Mouse (Mus musculus) lung, postnatal 36 days (tissue): Measurements from ENCODE around the gene Sigmar1.
"Not testable (repeated sequence)": the region's sequence is repeated elsewhere in the genome, so short reads cannot be mapped to it uniquely, and the experiment has no call there.

Experiments used
- DNase-seq: peaks from one replicate; pipeline ENCODE4 v3.0.0; 2022; ENCODE audit warnings: mixed read lengths

Sigmar1 gene

DNA sequence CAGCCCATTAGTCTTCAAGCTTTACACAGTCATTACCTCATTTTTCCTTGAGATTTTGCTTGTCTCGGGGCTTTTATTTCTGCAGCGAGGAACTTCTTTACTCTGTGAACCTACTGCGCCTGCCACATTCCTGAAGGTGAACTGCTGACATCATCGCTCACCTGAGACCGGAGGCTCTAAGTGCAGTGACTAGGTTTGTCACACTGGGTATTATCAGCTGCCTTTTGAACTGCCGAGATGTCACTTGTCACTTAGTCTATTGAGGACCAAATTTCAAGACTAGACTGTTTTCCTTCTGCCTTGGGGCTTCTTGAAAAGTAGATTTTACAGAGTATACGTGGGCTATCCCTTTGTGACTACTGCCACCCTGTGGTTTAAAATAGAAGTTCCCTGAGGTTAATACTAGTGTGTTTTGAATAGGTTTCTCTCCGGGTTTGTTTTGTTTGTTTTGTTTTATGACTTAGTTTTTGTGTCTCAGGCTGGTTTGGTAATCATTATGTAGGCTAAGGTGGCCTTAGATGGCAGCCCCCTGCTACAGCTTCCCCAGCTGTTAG is 47.7 kb downstream of the Sigmar1 start:
- DNase-seq = peak; percentile 82

DNA sequence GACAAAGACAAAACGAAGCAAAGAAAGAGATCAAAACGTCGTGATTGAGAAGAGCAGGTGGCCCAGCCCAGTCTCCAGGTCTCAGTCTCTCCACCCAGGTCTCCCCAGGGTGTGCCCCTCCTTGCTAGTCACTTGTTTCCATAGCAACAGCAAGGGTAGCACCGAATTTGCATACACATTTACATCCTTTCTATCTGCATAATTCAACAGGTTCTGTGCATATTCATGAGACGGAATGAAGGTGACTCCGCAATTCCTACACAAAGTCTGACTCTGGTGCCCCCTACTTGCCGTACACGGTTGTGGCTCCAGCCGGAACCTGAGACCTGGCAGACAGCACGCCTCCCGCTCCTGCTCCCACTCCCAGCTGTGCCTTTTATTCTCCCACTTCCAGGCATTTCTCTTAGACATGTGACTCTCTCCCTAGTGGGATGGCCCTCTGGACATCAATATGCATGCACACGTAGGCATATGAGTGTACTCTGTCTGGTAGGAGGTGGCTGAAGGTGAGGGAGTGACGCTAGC is 48.9 kb downstream of the Sigmar1 start:
- DNase-seq = peak; percentile 81

DNA sequence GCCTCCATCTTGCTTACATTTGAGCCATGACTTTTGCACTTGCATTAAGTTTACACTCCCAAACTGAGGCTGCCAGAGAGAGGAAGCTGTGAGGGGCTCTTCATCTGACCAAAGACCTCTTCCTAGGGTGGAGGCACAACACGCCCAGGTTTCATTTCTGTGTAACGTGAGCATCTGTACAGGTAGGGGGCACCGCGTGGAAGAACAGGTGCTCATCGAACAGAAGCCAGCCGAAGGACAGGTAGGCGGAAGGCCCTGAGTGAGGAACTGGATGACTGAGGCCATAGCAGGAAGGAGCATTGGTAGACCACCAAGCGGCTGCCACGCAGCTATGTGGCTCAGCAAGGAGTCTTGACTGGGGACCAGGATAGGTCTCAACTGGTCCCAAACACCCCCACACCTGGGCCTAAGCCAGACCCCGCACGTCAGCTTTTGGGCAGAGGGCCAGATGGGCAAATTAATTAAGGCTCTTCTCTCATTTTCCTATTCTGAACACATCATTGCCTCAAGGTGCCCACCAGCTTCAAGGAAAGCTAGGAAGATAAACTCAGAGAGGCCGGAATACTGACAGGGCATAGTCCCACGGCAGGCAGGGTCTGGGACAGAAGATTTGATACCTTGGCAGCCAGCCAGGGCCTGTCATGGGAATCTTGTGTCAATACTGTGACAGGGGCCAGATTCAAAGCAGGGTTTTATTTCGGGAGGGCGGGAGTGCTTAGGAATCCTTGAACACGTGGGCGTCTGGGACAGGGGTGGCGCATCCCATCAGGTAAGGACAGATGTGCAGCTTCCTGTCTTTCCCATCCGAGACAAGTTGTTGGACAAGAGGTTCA is 49.8 kb downstream of the Sigmar1 start:
- DNase-seq = no peak

DNA sequence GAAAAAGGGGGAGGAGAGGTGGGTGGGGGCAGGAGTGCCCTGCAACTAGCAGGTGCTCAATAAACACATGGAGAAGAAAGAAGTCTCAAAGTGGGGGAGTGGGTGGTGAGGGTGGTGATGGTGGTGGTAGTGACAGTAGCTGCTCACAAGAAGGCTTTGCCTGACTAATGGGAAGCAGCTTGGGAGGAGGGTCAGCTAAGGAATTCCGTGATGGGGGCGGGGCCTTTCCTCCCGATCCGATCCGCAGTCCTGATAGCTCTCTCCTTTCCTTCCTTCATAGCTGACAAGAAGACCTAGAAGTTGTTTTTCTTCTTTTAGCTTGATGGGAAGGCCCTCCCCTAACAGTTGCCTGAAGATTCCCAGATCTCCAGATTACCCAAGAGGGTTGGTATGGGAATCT is 51.3 kb downstream of the Sigmar1 start:
- DNase-seq = no peak

DNA sequence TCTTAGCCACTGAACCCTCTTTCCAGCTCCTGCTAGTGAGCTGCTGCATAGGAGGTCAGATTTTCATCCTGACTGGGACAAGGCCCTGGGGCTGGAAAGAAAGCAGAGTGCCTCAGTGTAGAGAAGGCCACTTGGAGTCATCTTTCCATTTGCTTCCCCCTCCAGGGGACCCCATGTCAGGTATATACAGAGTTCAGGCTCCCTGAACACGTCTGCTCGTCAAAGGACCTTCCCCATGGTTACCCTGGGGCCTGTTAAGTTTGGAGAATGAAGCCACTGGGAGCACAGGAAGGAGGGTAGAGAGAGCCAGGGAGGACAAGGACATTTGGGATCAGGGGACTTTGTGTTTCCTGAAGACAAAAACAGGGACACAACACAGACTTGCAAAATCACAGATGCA is 53.7 kb downstream of the Sigmar1 start:
- not testable (repeated sequence) for DNase-seq

DNA sequence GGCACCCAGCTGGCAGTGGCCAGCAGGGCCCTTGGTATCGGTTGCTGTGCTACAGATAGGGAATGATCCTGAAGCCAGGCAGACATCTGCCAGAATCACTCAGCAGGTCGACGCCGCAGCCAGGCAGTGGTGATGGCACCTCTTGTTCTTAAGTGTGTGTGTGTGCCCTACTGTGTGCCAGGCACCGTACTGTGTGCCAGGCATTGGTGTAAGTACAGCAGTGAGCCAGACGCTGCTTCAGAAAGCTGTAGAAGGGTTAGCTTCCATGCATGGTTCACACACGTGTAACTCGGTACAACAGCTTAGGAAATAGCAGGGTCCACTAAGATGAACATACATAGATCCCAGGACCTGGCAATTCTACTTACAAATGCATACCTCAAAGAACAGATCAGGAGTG is 55.7 kb downstream of the Sigmar1 start:
- DNase-seq = not testable (repeated sequence)

DNA sequence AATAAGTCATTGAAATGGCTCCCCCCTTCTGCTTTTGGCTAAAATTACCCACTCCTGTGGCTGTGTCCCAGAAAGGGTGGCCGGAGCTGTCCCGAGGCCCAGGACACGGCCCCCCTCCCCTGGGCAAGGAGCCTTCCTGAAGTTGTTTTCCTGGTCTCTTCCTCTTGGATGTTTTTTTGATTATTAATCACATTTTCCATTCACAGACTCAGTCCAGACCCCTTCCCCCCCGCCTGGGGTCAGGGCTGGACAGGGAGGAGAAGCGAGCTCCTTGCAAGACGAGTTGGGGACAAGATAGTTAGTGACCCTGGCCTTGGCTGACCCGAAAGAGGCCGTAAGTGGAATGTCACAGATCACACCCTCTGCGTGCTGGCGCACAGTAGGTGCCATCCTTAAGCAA is 56.2 kb downstream of the Sigmar1 start, which contains the start of gene Il11ra1:
TSS of gene Il11ra1 (plus strand) at position 207 of the 400 bp plus-strand sequence.
- not testable (repeated sequence) for DNase-seq

DNA sequence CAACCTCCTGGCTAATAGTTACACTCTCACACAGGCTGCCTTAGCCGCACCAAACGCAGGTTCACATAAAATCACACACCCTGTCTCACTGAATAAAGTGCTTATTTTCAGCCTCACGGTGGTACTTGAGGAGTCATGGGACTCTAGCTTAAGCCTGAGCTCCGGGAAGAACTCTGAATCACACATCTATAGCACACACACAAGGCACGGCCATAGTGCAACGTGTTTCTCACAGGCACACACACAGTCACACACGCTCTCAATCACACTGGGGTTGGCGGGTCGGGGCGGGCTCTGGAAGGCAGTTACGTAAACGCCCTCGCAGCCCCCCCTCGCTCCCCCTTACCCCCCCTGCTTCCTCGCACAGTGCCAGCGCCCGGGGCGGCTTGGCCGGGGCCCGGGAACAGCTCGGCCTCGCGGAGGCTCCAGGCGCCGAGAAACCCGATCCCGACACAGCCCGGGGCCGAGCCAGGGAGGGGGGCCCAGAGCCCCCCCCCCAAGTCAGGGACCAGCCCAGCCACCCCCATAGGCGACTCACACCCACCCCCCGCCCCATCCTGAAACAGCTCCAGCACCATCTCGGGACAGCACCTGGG is 57.4 kb downstream of the Sigmar1 start:
- DNase-seq = not testable (repeated sequence)

DNA sequence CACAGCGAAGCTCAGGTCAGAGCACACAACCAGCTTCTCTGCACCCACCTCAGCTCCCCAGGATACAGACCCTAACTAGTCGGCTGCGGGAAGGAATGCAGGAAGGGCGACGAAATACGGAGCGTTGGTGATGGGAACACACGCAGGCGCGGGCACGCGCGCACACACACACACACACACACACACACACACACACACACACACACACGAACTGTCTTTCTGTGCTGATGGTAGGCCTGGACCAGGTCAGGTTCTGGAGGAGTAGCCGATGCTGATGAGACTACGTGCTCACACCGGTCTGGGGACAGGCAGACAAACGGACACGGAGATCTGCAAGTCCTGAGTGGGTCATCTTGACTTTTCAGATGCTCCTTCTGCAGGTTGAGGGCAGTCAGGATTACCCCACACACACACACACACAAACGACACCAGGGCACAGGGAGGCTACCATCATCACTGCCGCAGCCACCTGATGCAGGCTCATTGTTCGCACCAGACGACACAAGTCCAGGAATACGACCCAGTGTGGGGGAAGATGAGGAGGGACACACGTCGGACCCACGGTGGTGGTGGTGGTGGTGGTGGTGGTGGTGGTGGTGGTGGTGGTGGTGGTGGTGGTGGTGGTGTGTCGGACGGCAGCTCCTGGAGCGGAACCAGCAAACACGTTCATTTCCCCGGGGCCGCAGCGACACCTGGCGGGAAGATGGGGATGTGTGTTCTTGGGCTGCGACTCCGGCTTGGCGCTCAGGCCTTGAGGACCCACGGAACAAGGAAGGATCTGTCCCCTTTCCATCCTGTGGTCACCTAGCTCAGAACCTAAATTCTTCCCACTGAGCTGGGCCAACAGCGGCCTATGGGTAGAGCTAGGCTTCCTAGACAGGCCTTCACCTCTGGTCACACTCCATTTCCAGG is 58.8 kb downstream of the Sigmar1 start, which contains the start of gene Cntfr:
TSS of gene Cntfr (minus strand) at position 160 of the 912 bp plus-strand sequence.
- DNase-seq = peak; percentile 90

DNA sequence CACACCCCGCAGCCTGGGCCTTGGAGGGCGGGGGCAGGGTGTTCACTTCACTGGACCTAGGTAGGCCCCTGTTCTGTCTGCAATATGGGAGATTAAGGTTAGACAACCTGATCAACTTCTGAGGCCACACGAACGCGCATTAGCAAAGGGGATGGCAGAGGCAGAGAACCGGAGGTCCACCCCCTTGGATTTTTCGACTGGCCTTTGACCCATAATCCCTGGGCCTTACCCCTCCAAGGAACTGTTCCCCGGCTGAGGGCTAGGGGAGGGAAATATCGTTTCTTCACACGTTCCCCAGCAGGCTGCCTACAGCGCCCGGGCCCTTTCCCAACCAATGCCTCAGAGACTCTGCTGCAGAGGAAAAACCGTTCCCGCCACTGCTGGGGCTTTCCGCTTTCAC is 59.5 kb downstream of the Sigmar1 start:
- DNase-seq = not testable (repeated sequence)

DNA sequence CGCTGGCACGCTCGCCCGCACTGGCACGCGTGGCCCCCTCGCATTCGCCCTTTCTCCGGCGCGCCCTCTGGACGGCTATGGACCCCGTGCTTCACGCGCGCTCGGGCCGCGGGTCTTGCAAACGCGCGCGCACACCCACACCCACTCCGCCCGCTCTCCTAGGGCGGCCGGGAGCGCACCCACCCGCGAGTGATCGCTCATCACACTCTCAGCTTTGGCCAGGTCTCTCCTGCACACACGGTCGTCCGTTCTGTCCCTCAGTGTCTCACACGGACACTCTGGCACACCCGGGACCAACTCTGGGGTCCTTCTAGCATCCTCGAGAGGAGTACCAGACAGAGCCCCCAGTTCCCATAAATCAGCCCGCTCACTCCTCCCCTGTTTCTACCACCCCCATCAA is 60.2 kb downstream of the Sigmar1 start:
- DNase-seq = not testable (repeated sequence)

DNA sequence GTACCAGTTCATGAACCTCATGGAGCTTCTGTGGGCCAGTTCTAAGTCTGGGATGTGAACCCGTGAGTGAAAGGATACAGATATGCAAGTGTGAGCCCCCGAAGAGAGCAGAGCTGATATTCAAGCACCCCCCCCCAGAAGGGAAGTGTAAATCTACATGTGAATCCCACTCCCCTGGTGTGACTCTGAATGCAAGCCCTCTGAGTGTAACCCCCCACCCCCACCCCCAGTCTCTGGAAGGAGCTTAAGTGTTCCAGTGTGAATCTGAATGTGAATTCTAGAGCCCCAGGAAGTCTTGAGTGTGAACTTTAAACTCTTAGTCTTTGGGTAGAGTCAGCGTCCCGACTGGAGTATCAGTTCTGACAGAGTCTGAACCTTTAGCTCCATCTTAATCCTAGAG is 62.4 kb downstream of the Sigmar1 start:
- DNase-seq = not testable (repeated sequence)

DNA sequence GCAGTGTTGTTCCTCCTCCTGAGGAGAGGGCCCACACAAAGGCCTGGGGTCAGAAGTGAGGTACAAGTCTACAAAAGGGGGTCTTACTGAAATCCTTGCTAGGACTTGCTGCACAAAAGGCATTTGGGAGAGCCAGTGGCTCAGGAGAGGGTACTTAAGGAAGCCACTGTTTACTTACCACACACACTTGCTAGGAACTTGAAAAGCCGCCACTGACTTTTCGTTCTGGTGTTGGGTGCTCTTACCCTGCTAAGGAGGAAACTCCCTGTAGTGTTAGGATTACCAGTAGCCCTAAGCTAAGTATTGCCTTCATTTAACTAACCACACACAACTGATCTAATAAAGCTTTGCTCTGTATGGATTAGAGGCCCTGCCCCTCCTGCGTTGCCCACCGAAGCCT is 65.9 kb downstream of the Sigmar1 start:
- not testable (repeated sequence) for DNase-seq

DNA sequence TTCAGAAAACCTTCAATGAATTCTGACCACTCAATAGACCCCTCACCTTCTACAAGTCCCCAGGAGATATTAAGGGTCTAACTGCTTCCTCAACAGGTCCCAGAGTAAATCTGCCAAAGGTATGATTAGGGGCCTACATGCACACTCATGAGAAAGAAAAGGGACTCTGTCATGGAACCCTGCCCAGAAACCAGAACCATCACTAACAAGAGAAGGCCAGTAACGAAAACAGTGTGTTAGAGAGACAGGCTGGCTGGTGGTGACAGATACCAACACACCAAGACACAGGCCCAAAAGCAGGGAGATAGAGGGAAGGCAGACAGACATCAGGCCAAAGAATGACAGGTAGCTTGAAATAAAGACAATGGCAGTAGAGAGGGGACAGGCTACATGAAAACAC is 67.4 kb downstream of the Sigmar1 start:
- DNase-seq = not testable (repeated sequence)
